Mouse (Mus musculus) adrenal gland (tissue): ENCODE measurements around the gene Tirap.

Experiments used
- intact Hi-C: fragments of 180-260 bp; cut with DNase I; formaldehyde crosslinking; loops from one replicate; pipeline ENCODE4 v1.15.1; 2025
- long read RNA-seq, 2 experiments: library from polyadenylated mRNA; unstranded; transcript quantifications; one replicate each; pipeline ENCODE4 v2.0.0; 2020; ENCODE audit warnings: borderline replicate concordance in 1 of 2; ENCODE audit not compliant: insufficient replicate concordance in 1 of 2

Tirap gene
- long read RNA-seq, experiment 1, partial matches to known transcripts: 0 of 6 reads
- long read RNA-seq, experiment 1, other reads (novel, unspliced or antisense): 2 of 6 reads
- long read RNA-seq, experiment 2, partial matches to known transcripts: 0 of 7 reads
- long read RNA-seq, experiment 2, other reads (novel, unspliced or antisense): 2 of 7 reads

GRCm38 (mm10) chr9:35199772-35200471, at the start of gene Tirap, which contains the start of gene Srpr:
Tirap (minus strand) TSS chr9:35200291.
Srpr (plus strand) TSS chr9:35200175.
- intact Hi-C loops: no loop called here

DNA sequence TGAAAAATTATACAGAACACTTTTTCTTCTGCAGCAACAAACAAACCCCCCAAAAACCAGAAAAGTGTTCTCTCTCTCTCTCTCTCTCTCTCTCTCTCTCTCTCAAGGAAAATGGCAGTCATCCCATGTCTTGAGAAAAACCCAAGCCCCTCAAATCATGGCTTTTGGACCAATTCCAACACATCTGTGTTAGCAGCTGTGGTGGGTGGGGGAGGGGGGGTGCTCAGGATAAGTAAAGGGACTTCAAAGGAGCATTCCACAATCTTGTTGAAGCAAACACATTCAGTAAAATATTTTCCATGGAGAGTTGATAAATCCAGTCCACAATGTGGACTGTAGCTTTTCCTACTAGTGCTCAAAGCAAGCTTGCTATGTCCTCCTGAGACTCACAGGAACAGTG, 49.4 kb upstream of the Tirap start:
- intact Hi-C loops: no loop called here

DNA sequence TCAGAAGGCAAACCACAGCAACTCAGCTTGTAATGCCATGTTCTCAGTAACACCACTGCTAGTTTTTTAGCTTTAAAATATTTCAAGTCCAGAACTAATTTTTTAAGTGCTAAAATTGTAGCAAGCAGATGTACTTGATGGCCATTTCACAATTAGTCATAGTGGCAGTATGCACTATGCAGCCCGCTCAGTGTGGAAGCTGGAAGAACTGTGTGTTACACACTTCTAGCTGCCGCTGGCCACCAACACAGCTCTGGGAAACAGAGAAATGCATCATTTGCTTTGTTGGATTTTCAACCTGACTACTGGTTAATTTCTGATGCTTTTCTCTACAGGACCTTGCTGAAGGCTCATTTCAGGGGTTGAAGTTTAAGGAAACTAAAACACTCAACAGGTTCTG, 47.3 kb upstream of the Tirap start:
- intact Hi-C loops: no loop called here

DNA sequence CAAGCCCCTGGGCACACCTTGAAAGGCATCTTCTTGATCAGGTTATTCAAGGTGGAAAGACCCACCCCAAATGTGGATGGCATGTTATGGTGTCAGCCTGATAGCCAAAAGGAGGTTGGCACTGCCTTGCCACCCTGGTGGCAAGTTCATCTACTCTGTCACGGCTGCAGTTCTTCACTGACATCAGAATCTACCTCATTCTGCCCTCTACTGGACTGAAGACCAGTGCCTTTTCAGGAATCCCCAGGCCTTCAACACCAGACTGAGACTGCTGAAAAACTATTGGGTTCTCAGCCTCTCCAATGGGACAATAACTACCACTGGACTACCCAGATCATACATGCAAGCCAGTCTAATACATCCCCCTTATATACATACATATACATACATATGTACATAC, 39.6 kb upstream of the Tirap start:
- intact Hi-C loops: no loop called here

GRCm38 (mm10) chr9:35238915-35239571, 39.0 kb upstream of the Tirap start:
- intact Hi-C loops: no loop called here

DNA sequence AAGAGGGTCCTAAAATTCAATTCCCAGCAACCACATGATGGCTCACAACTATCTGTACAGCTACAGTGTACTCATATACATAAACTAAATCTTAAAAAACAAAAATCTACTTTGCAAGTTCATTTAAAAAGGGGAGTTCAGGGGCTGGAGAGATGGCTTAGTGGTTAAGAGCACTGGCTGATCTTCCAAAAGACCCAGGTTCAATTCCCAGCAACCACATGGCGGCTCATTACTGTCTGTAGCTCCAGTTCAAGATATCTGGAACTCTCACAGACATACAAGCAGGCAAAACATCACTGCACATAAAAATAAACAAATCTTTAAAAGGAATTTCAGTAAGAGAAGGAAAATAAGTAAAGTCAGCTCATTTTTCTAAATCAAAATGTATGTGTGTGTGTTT, 38.3 kb upstream of the Tirap start:
- intact Hi-C loops: no loop called here

DNA sequence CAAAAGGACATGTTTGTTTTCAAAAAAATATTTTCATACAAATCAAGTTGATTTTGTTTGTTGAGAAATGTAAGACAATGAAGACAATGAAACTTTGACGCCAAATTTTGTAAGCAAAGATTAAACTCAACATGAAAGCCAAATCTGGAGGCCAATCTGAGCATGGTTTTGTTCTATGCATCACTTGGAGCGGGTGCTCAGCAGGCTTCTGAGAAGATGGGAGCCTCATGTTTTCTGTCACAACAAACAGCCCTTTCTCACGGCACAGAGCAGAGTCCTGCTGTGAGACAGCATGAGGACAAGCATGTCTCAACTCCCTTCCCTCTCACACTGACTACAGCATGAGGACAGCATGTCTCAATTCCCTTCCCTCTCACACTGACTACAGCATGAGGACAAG, 35.9 kb upstream of the Tirap start:
- intact Hi-C loops: no loop called here

GRCm38 (mm10) chr9:35228671-35229070, 28.6 kb upstream of the Tirap start:
- intact Hi-C loops: no loop called here

DNA sequence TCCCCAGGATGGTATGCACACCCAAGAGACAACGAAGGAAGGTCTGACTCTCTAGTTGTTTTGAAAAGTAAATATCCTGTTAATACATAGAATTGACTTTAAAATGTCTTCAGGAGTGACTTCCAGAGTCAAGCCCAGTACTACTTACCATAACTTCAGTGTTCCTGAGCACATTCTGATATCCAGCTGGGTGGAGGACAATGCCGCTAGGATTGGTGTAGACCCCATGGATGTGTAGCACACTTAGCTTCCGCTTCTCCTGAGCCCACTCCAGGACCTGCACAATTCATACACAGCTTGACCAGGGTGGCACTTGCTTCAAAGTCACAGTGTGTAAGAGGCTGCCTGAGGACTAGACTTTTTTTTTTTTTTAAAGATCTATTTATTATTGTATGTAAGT, 23.4 kb upstream of the Tirap start:
- intact Hi-C loops: no loop called here

GRCm38 (mm10) chr9:35217963-35218362, 17.9 kb upstream of the Tirap start:
- intact Hi-C loops: no loop called here

- intact Hi-C loops: loop anchor here (5.0 kb wide), 1 partner anchor 55 kb away; the partner anchor contains the start of genes Fam118b and Rpusd4
Observed at GRCm38 (mm10) chr9:35211573-35212511, 11.8 kb upstream of the Tirap start.

DNA sequence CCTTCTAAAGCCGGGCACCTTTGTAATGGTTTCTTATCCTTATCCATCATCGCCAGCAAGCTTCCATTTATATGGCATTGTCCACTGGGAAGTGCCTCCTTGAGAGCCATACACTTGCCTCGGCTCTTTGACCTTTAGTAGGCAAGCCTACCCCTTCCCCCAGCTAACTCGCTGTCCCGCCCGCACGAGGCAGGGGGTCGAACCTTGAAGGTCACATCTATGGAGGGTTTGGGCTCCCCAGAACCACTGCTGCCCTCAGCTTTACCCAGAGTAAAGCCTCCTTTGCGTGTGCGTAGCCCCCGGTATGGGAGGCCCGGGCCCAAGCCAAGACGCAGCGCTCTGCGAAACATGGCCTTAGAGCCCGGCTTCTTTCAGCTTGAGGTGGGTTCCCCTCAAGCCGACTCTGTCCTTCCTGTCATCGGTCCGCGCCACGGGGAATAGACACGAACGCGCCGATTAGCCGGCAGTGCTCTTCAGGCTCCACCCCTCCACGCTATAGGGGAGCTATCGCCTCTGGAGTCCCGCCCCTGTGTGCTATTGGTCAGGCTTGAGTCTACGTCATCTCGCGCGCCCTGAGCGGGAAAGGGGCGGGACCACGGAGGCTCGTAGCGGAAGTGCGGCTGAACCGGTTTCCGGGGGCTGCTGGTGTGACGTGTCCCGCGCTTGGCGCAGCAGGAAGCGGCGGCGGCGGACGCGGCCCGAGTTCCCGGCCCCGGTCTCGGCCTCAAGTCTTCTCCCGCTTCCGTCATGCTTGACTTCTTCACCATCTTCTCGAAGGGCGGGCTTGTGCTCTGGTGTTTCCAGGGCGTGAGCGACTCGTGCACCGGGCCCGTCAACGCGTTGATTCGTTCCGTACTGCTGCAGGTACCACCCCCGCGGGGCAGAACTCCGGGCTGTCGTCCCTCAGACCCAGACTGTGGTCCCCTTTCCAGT, 10.7 kb upstream of the Tirap start, which contains the start of gene Foxred1:
Foxred1 (minus strand) TSS at position 514 of the 933 bp plus-strand sequence.
- intact Hi-C loops: loop anchor here (5.0 kb wide), 1 partner anchor 56 kb away; the partner anchor contains the start of genes Fam118b and Rpusd4

- intact Hi-C loops: no loop called here
Observed at GRCm38 (mm10) chr9:35204421-35204820, 4.3 kb upstream of the Tirap start.

GRCm38 (mm10) chr9:35203536-35203935, 3.4 kb upstream of the Tirap start:
- intact Hi-C loops: no loop called here

DNA sequence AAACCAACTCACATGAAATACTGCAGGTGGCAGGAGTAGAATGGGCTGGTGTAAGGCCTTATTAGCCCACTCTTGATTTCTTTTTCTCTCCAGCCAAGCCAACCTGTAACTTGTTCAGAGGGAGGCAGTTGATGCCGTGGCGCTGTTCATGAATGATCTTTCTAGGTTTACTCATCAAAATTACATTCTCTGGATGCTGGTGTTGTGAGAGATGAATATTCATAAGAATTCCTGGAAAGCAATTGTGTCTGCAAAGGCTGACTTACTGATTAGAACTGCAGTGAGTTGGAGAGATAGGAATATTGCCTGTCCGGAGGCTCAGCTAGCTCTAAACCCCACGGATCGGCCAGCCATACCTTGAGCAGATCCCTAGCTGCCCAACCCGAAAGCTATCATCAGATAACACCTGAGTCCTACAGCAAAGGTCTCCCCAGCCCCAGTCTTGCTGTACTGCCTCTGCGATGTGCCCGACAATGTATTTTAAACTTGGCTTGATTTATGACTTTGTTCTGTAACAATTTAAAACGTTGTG, 504 bp upstream of the Tirap start:
- intact Hi-C loops: no loop called here

- intact Hi-C loops: no loop called here
Observed at GRCm38 (mm10) chr9:35198945-35199771, 933 bp downstream of the Tirap start.

DNA sequence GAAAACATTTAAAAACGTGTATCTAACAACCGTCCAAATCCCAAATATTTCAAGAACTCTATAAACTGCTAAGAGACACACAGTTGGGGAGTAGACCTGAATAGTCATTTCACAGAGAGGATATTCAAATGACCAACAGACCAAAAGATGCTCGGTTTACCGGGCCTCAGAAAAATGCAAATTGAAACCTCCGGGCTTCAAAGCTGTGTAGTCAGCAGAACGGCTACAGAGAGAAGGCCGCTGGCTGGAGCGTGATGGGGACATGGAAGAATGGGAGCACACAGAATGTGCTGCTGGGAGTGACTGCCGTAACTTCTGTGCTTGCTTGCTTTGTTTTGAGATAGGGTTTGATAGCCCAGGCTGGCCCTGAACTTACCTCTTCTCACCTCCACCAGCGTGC, 1.7 kb downstream of the Tirap start:
- intact Hi-C loops: no loop called here

DNA sequence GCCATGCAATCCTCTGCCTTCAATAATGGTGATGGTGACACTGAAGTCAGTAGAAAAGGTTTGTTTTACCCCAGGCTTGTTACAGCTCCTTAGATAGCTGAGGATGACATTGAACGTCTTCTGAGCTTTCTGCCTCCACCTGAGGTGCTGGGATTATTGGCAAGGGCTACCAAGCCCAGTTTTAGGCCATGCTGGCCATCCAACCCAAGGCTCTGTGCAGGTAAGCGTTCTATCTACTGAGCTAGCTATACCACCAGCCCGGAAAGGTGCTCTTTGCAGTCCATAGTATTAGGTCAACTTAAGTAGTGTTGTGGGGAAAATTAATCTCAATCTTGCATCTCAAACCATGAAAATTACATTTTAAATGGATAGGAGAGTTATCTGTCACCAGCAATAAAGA, 2.5 kb downstream of the Tirap start:
- intact Hi-C loops: no loop called here

DNA sequence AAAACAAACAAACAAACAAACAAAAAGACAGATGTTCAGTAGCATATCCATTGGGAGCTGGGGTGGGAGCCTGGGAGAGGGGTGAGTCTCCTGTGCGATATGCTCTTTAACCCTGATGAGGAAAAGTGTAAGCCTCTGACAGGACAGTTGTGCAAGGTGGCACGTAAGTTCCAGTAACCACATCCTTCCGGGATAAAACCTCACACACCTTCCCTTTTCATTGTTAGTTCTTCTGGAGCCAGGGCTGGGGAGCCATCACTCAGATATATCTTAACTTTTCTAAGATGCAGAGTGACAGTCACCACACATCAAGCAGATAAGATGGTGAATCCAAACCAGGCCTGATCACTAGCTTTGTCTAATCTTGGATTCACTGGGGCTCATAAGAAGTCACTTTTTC, 6.0 kb downstream of the Tirap start:
- intact Hi-C loops: no loop called here
